Mouse (Mus musculus) heart, embryonic 14.5 days (tissue): Measurements from ENCODE around the gene Col9a1. TPM values are rescaled to one million over a fixed set of nuclear protein-coding genes. Genes with fewer than 3 reads are reported as not detected.

ENCODE experiments used
- ATAC-seq: fragments of 200-750 bp; cut with Nextera tagmentation; 2 replicates; pipeline ENCODE4 v1.8.0; 2017; ENCODE audit warnings: low read depth, moderate TSS enrichment; ENCODE audit not compliant: insufficient number of reproducible peaks, insufficient read depth, low FRiP score
- H3K27ac ChIP-seq, 2 experiments: fragments of 200-500 bp in 1 of 2; fragments of 300-500 bp in 1 of 2; sonication (generic) in 1 of 2; replicated peaks in 1 of 2; 2 replicates each; pipeline ENCODE4 v1.5.1; 2012 to 2014; ENCODE audit warnings: low read depth in 2 of 2, low read length in 2 of 2, control low read depth in 1 of 2, mild to moderate bottlenecking in 1 of 2, mixed read lengths in 1 of 2; ENCODE audit not compliant: control insufficient read depth in 1 of 2, insufficient read depth in 1 of 2
- H3K27me3 ChIP-seq: fragments of 300-500 bp; sonication (generic); 2 replicates; pipeline ENCODE4 v1.6.1; 2014; ENCODE audit warnings: mild to moderate bottlenecking, low read length, control low read depth; ENCODE audit not compliant: control insufficient read depth, insufficient read depth
- H3K36me3 ChIP-seq: fragments of 300-500 bp; sonication (generic); 2 replicates; pipeline ENCODE4 v1.6.1; 2014; ENCODE audit warnings: mild to moderate bottlenecking, control low read depth, low read length, mixed read lengths; ENCODE audit not compliant: control insufficient read depth, insufficient read depth
- H3K4me1 ChIP-seq, 2 experiments: fragments of 200-500 bp in 1 of 2; fragments of 300-500 bp in 1 of 2; sonication (generic) in 1 of 2; 2 replicates each; pipeline ENCODE4 v1.6.1; 2012 to 2014; ENCODE audit warnings: low read length in 2 of 2, control low read depth in 1 of 2, mixed read lengths in 1 of 2; ENCODE audit not compliant: control insufficient read depth in 2 of 2, insufficient read depth in 2 of 2
- H3K4me2 ChIP-seq: fragments of 300-500 bp; sonication (generic); 2 replicates; pipeline ENCODE4 v1.6.1; 2014; ENCODE audit warnings: mild to moderate bottlenecking, low read length
- H3K4me3 ChIP-seq, 2 experiments: fragments of 200-500 bp in 1 of 2; fragments of 300-500 bp in 1 of 2; sonication (generic) in 1 of 2; 2 replicates each; pipeline ENCODE4 v1.5.1; 2012 to 2014; ENCODE audit warnings: low read length in 2 of 2, mild to moderate bottlenecking in 2 of 2, control low read depth in 1 of 2, low read depth in 1 of 2, moderate library complexity in 1 of 2; ENCODE audit not compliant: control insufficient read depth in 1 of 2, insufficient read depth in 1 of 2
- H3K9ac ChIP-seq: fragments of 300-500 bp; sonication (generic); 2 replicates; pipeline ENCODE4 v1.6.1; 2014; ENCODE audit warnings: mild to moderate bottlenecking, low read length
- H3K9me3 ChIP-seq: fragments of 300-500 bp; sonication (generic); 2 replicates; pipeline ENCODE4 v1.6.1; 2016; ENCODE audit warnings: low read length, control low read depth; ENCODE audit not compliant: control insufficient read depth
- WGBS: fragments of 180-500 bp; shearing (Covaris S2); extraction: QIAGEN DNeasy Blood & Tissue Kit; methylation state at CpG from one replicate; pipeline ENCODE4 v1.1.7; 2014; 5-methylcytosine and 5-hydroxymethylcytosine counted together
- polyA plus RNA-seq: library from polyadenylated mRNA; unstranded; fragments of >200 nt; fragmentation: Nextera tagmentation; extraction: Ambion mirVana; gene quantifications from 2 replicates; pipeline ENCODE4 v1.2.1, GENCODE M21; 2014

Col9a1 gene
- polyA plus RNA-seq, 1 experiment from 2014 or later = 6.9 TPM

GRCm38 (mm10) chr1:24222981-24223612, 45.7 kb downstream of the Col9a1 start:
- ATAC-seq = no peak
- H3K27me3 ChIP-seq = no peaks in the 10 kb centered on the region
- H3K9me3 ChIP-seq = no peaks in the 10 kb centered on the region
- H3K27ac ChIP-seq = no peak overlapping the region
- no peaks in the 10 kb centered on the region for H3K4me1 ChIP-seq
- no peak overlapping the region for H3K4me3 ChIP-seq
- no peak overlapping the region for H3K4me2 ChIP-seq
- H3K9ac ChIP-seq = no peak overlapping the region
- H3K36me3 ChIP-seq = no peaks in the 10 kb centered on the region
- WGBS = 79% methylated on average over 8 of the region's 8 CpGs

DNA sequence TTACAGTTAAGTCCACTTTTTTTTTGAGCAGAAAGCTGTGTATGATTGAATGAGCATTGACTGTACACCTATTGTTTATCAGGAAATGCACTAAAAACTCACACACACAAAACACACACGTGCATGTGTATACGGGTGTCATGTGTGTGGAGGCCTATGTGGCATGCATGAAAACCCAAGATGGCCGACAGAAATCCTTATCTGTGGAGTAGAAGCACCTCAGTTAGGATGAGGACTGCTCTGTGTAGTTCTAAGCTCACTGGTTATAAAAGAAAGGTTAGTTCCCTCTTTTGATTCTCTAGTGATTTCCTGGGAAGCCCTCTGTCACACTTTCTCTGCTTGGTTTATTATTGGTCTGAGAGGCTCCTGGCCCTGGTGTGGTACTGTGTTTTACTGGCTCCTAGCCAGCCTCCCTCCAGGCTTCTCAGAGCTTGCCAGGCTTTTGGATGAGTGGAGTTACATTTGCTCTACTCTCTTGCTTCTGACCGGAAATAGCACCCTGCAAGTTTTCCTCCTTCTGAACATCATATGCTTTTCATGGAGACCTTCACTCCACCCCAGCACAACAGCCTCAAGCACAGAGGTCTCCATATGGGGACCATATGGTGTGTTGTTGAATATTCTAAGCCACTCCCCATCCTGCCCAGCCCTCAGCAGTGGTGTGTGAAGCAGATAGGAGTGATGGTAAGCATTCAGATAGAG, 48.6 kb downstream of the Col9a1 start:
- no peak overlapping the region for H3K4me3 ChIP-seq
- no peak overlapping the region for H3K9ac ChIP-seq
- peaks cover 0 to 5% of the 10 kb centered on the region in 2 experiments; a peak in 1 of 4 replicates for H3K4me1 ChIP-seq
- H3K9me3 ChIP-seq = no peaks in the 10 kb centered on the region
- ATAC-seq = no peak
- WGBS = 70% methylated on average over 4 of the region's 4 CpGs
- no peaks in the 10 kb centered on the region for H3K27me3 ChIP-seq
- H3K27ac ChIP-seq = no peak overlapping the region
- no peak overlapping the region for H3K4me2 ChIP-seq
- no peaks in the 10 kb centered on the region for H3K36me3 ChIP-seq

GRCm38 (mm10) chr1:24226941-24227711, 49.7 kb downstream of the Col9a1 start:
- Histone ChIP-seq H3K27me3 (no peaks in the 10 kb centered on the region), H3K9me3 (no peaks in the 10 kb centered on the region), H3K4me3 (no peak overlapping the region), H3K36me3 (no peaks in the 10 kb centered on the region), H3K4me2 (no peak overlapping the region), H3K27ac (0 out of 4 replicates have a peak overlapping the region, but pooled peaks of 1 of the 2 experiments have one; percentile 5), H3K9ac (no peak overlapping the region), H3K4me1 (peaks cover 0 to 5% of the 10 kb centered on the region in 2 experiments; a peak in 1 of 4 replicates)
- ATAC-seq = no peak
- WGBS = 73% methylated on average over 6 of the region's 6 CpGs

DNA sequence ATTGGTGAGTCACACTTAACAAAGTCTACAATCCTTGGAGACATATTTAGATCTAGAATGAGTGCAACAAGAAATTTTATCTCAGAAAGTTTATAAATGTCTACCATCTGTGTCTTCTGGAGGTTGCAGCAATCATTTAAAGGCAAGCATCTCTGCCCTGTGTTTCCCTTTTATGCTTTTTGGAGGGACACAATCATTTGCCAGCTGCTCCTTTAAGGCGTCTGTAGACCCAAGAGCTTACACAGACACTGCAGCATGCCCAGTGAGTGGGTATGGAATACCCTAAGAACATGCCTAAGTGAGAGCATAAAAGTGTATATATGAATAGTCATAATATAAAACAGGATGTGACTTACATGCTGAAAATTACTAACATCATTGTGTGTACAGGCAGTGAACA, 52.1 kb downstream of the Col9a1 start:
- Histone ChIP-seq H3K27ac (no peak overlapping the region), H3K9ac (no peak overlapping the region), H3K4me2 (no peak overlapping the region), H3K36me3 (no peaks in the 10 kb centered on the region), H3K27me3 (no peaks in the 10 kb centered on the region), H3K9me3 (no peaks in the 10 kb centered on the region), H3K4me3 (no peak overlapping the region), H3K4me1 (peaks cover 0 to 5% of the 10 kb centered on the region in 2 experiments; a peak in 1 of 4 replicates)
- ATAC-seq = no peak
- WGBS = 84% methylated on average over 1 of the region's 1 CpGs

DNA sequence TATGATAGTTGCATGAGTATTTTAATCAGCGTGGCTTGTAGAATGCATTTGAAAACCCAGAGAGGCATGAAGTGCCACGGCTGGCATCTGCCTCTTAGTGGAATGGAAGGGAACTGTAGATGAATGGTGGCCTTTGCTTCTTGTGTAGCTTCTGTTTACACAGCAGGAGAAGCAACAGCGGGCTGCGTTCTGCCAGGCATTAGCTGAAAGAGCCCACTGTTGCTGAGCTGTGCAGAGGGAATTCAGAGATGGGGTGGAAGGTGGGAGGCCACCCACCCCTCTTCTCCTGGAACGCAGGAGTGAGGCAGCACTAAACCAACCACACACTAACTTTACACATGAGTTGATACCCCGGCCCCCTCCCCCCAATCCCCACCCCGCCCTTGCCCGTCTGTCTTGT, 53.0 kb downstream of the Col9a1 start:
- peaks cover 0 to 5% of the 10 kb centered on the region in 2 experiments; a peak in 1 of 4 replicates for H3K4me1 ChIP-seq
- H3K9me3 ChIP-seq = no peaks in the 10 kb centered on the region
- no peaks in the 10 kb centered on the region for H3K36me3 ChIP-seq
- ATAC-seq = no peak; the same call in 1 of the 2 replicates
- WGBS = 41% methylated on average over 8 of the region's 8 CpGs
- H3K27ac ChIP-seq = no peak overlapping the region; a peak in 1 of 4 replicates
- H3K4me3 ChIP-seq = no peak overlapping the region
- H3K9ac ChIP-seq = no peak overlapping the region
- H3K27me3 ChIP-seq = no peaks in the 10 kb centered on the region
- H3K4me2 ChIP-seq = no peak overlapping the region

- WGBS = 79% methylated on average over 3 of the region's 3 CpGs
- no peak for ATAC-seq
- no peak overlapping the region for H3K9ac ChIP-seq
- no peaks in the 10 kb centered on the region for H3K36me3 ChIP-seq
- no peak overlapping the region for H3K4me2 ChIP-seq
- no peak overlapping the region for H3K27ac ChIP-seq
- no peaks in the 10 kb centered on the region for H3K9me3 ChIP-seq
- peaks cover 0 to 5% of the 10 kb centered on the region in 2 experiments; a peak in 1 of 4 replicates for H3K4me1 ChIP-seq
- H3K27me3 ChIP-seq = no peaks in the 10 kb centered on the region
- H3K4me3 ChIP-seq = no peak overlapping the region
These were observed 54.3 kb downstream of the Col9a1 start for GRCm38 (mm10) chr1:24231504-24232270.

GRCm38 (mm10) chr1:24236330-24236729, 58.9 kb downstream of the Col9a1 start:
- no peak for ATAC-seq
- Histone ChIP-seq H3K27me3 (no peaks in the 10 kb centered on the region), H3K9ac (no peak overlapping the region), H3K27ac (no peak overlapping the region), H3K4me2 (no peak overlapping the region), H3K4me3 (no peak overlapping the region), H3K9me3 (no peaks in the 10 kb centered on the region), H3K4me1 (no peaks in the 10 kb centered on the region), H3K36me3 (no peaks in the 10 kb centered on the region)
- WGBS = 47% methylated on average over 1 of the region's 1 CpGs
